Mouse (Mus musculus) CH12.LX (cell line): ENCODE data around the gene Ncapg2. TPM values are rescaled to one million over a fixed set of nuclear protein-coding genes. Genes with fewer than 3 reads are reported as not detected.

Source experiments
- DNase-seq: peaks from one replicate; pipeline ENCODE4 v3.0.0-alpha.2; 2013; ENCODE audit errors: extremely low read depth
- H3K27ac ChIP-seq: 2 replicates; pipeline ENCODE4 v1.5.1; 2012; ENCODE audit warnings: low read depth, mild to moderate bottlenecking, control low read depth, moderate library complexity; ENCODE audit not compliant: insufficient read depth
- H3K27me3 ChIP-seq: replicated peaks from 2 replicates; pipeline ENCODE3; 2012; ENCODE audit warnings: inconsistent platforms
- H3K36me3 ChIP-seq, 2 experiments: replicated peaks in 1 of 2; 2 replicates each; pipeline versions ENCODE3 to v1.6.1; 2012; ENCODE audit warnings: inconsistent platforms in 1 of 2, low read length in 1 of 2, mild to moderate bottlenecking in 1 of 2, mixed read lengths in 1 of 2, moderate library complexity in 1 of 2; ENCODE audit not compliant: control insufficient read depth in 1 of 2, insufficient read depth in 1 of 2
- H3K4me1 ChIP-seq, 2 experiments: 2 replicates each; pipeline ENCODE4 v1.6.1; 2012; ENCODE audit warnings: inconsistent platforms in 1 of 2, moderate library complexity in 1 of 2; ENCODE audit not compliant: insufficient read depth in 2 of 2, control insufficient read depth in 1 of 2
- H3K4me2 ChIP-seq: 2 replicates; pipeline ENCODE4 v1.6.1; 2012; ENCODE audit warnings: low read depth, mild to moderate bottlenecking, control low read depth; ENCODE audit not compliant: poor library complexity, insufficient read depth, severe bottlenecking
- H3K4me3 ChIP-seq, 3 experiments: fragments of 150-350 bp in 1 of 3; sonication (generic) in 1 of 3; replicated peaks in 1 of 3; 2 replicates each; pipeline versions ENCODE3 to v1.5.1; 2011 to 2012; ENCODE audit warnings: low read depth in 2 of 3, low read length in 2 of 3, mild to moderate bottlenecking in 2 of 3, moderate library complexity in 2 of 3, control low read depth in 1 of 3, improper control_type of control experiment in 1 of 3, inconsistent platforms in 1 of 3, mixed read lengths in 1 of 3; ENCODE audit not compliant: poor library complexity in 1 of 3
- H3K79me2 ChIP-seq: replicated peaks from 2 replicates; pipeline ENCODE4 v1.6.1; 2012; ENCODE audit warnings: mild to moderate bottlenecking, moderate library complexity; ENCODE audit not compliant: control insufficient read depth, poor library complexity, insufficient read depth, severe bottlenecking; ENCODE audit errors: extremely low read depth
- H3K9ac ChIP-seq: 2 replicates; pipeline ENCODE4 v1.6.1; 2012; ENCODE audit warnings: low read depth, mild to moderate bottlenecking, control low read depth, moderate library complexity; ENCODE audit not compliant: insufficient read depth
- H3K9me3 ChIP-seq: replicated peaks from 2 replicates; pipeline ENCODE3; 2012; ENCODE audit warnings: low read length, inconsistent platforms, mixed read lengths
- CHD2 ChIP-seq: IDR thresholded peaks from 2 replicates; pipeline ENCODE4 v1.6.1; 2011; ENCODE audit warnings: low read length, improper control_type of control experiment
- CTCF ChIP-seq, 2 experiments: IDR thresholded peaks in 1 of 2; conservative IDR thresholded peaks in 1 of 2; 2 replicates each; pipeline ENCODE4 v1.5.1; 2011 to 2012; ENCODE audit warnings: low read depth in 2 of 2, low read length in 2 of 2, improper control_type of control experiment in 1 of 2, inconsistent platforms in 1 of 2, mild to moderate bottlenecking in 1 of 2, moderate library complexity in 1 of 2
- E2F4 ChIP-seq: IDR thresholded peaks from 2 replicates; pipeline ENCODE4 v1.6.1; 2011; ENCODE audit warnings: low read depth, low read length, improper control_type of control experiment; ENCODE audit not compliant: insufficient replicate concordance
- EP300 ChIP-seq: IDR thresholded peaks from 2 replicates; pipeline ENCODE4 v1.6.1; 2011; ENCODE audit warnings: low read length, improper control_type of control experiment
- GABPA ChIP-seq: IDR thresholded peaks from 2 replicates; pipeline ENCODE4 v1.6.1; 2012; ENCODE audit warnings: low read depth, low read length, improper control_type of control experiment, inconsistent platforms; ENCODE audit not compliant: insufficient replicate concordance
- JUN ChIP-seq: IDR thresholded peaks from 2 replicates; pipeline ENCODE4 v1.6.1; 2011; ENCODE audit warnings: low read depth, mild to moderate bottlenecking, low read length, improper control_type of control experiment, moderate library complexity; ENCODE audit not compliant: insufficient read depth
- KAT2A ChIP-seq: IDR thresholded peaks from 2 replicates; pipeline ENCODE4 v1.6.1; 2012; ENCODE audit warnings: low read length, improper control_type of control experiment, inconsistent platforms; ENCODE audit not compliant: insufficient replicate concordance
- MAFK ChIP-seq: IDR thresholded peaks from 2 replicates; pipeline ENCODE4 v1.6.1; 2011; ENCODE audit warnings: low read length, improper control_type of control experiment; ENCODE audit not compliant: insufficient replicate concordance
- MAX ChIP-seq: IDR thresholded peaks from 2 replicates; pipeline ENCODE4 v1.6.1; 2011; ENCODE audit warnings: low read length, improper control_type of control experiment
- MAZ ChIP-seq: IDR thresholded peaks from 2 replicates; pipeline ENCODE4 v1.6.1; 2012; ENCODE audit warnings: low read depth, mild to moderate bottlenecking, inconsistent platforms, low read length, improper control_type of control experiment, moderate library complexity
- MEF2A ChIP-seq: IDR thresholded peaks from 2 replicates; pipeline ENCODE4 v1.6.1; 2014; ENCODE audit warnings: low read depth, mild to moderate bottlenecking, inconsistent platforms, low read length, improper control_type of control experiment, borderline replicate concordance
- MYC ChIP-seq: IDR thresholded peaks from 2 replicates; pipeline ENCODE4 v1.6.1; 2011; ENCODE audit warnings: low read depth, mild to moderate bottlenecking, improper control_type of control experiment, low read length
- NRF1 ChIP-seq: IDR thresholded peaks from 2 replicates; pipeline ENCODE4 v1.6.1; 2014; ENCODE audit warnings: low read depth, mild to moderate bottlenecking, inconsistent platforms, low read length, improper control_type of control experiment, moderate library complexity
- PAX5 ChIP-seq: IDR thresholded peaks from 2 replicates; pipeline ENCODE4 v1.6.1; 2012; ENCODE audit warnings: low read length, inconsistent platforms, mixed read lengths
- POLR2A ChIP-seq: IDR thresholded peaks from 2 replicates; pipeline ENCODE4 v1.6.1; 2011; ENCODE audit warnings: low read depth, mild to moderate bottlenecking, improper control_type of control experiment, low read length
- SIN3A ChIP-seq: IDR thresholded peaks from 2 replicates; pipeline ENCODE4 v1.6.1; 2012; ENCODE audit warnings: low read length, improper control_type of control experiment, inconsistent platforms
- TBP ChIP-seq: conservative IDR thresholded peaks from 2 replicates; pipeline ENCODE4 v1.6.1; 2011; ENCODE audit warnings: low read depth, low read length, improper control_type of control experiment
- TCF12 ChIP-seq: IDR thresholded peaks from 2 replicates; pipeline ENCODE4 v1.6.1; 2014; ENCODE audit warnings: low read depth, mild to moderate bottlenecking, inconsistent platforms, low read length, improper control_type of control experiment
- USF1 ChIP-seq: IDR thresholded peaks from 2 replicates; pipeline ENCODE4 v1.6.1; 2014; ENCODE audit warnings: low read depth, mild to moderate bottlenecking, inconsistent platforms, low read length, improper control_type of control experiment
- ZC3H11A ChIP-seq: IDR thresholded peaks from 2 replicates; pipeline ENCODE4 v1.6.1; 2012; ENCODE audit warnings: low read depth, mild to moderate bottlenecking, inconsistent platforms, low read length, improper control_type of control experiment
- ZKSCAN1 ChIP-seq: IDR thresholded peaks from 2 replicates; pipeline ENCODE4 v1.6.1; 2012; ENCODE audit warnings: low read depth, inconsistent platforms, low read length, improper control_type of control experiment, borderline replicate concordance
- ZNF384 ChIP-seq: IDR thresholded peaks from 2 replicates; pipeline ENCODE4 v1.6.1; 2012; ENCODE audit warnings: low read depth, low read length, improper control_type of control experiment, inconsistent platforms
- dilution Hi-C: fragments of 300-500 bp; cut with MboI; formaldehyde crosslinking; loops from 2 replicates; pipeline ENCODE4 v1.14.3; 2020; ENCODE audit warnings: low sequenced_read_pairs; ENCODE audit not compliant: extremely low pct_unique_long_range_greater_than_20kb, extremely low pct_ligation_motif_present
- in situ Hi-C: fragments of 300-500 bp; cut with MboI; formaldehyde crosslinking; loops from 3 replicates; pipeline ENCODE4 v1.14.3; 2019; ENCODE audit warnings: low sequenced_read_pairs, low pct_ligation_motif_present, low pct_unique_long_range_greater_than_20kb, mixed read lengths
- polyA plus RNA-seq: library from polyadenylated mRNA; unstranded; fragments of >175 nt; gene quantifications from 2 replicates; pipeline ENCODE4 v1.2.1, GENCODE M21; 2012; ENCODE audit warnings: low read depth; ENCODE audit not compliant: insufficient read length
- total RNA-seq, 2 experiments: library from RNA; depleted of rRNA; stranded (reverse); fragments of 300-350 nt in 1 of 2; fragments of >200 nt in 1 of 2; gene quantifications; 2 replicates each; pipeline ENCODE4 v1.2.3; 2012 to 2014

Ncapg2 gene
- total and polyA plus RNA-seq, 3 experiments: 48.0 to 66.4 (median 65.0) TPM

GRCm38 (mm10) chr12:116416514-116416913 is 11.3 kb downstream of the Ncapg2 start:
- Histone ChIP-seq H3K4me1 (peaks cover 0 to 20% of the 10 kb centered on the region in 2 experiments; a peak in 2 of 4 replicates), H3K36me3 (peaks cover 35 to 83% of the 10 kb centered on the region in 2 experiments), H3K27ac (no peak overlapping the region), H3K4me2 (no peak overlapping the region; the same call in 1 of the 2 replicates), H3K9me3 (no peaks in the 10 kb centered on the region), H3K9ac (no peak overlapping the region), H3K79me2 (peaks cover 6% of the 10 kb centered on the region; the same call in 1 of the 2 replicates), H3K27me3 (no peaks in the 10 kb centered on the region), H3K4me3 (no peak overlapping the region)
- in situ Hi-C loops: loop anchor here (25.0 kb wide), 1 partner anchor 129 kb away; the partner anchor contains the start of genes Esyt2 and Gm11027
- dilution Hi-C loops: no loop called here
- TF ChIP-seq MAFK (no peak), MEF2A (no peak), NRF1 (no peak), KAT2A (no peak), EP300 (no peak), USF1 (no peak), ZKSCAN1 (no peak), CHD2 (no peak), TCF12 (no peak), SIN3A (no peak), MYC (no peak), PAX5 (no peak), POLR2A (no peak), ZC3H11A (no peak)
- no peak for DNase-seq

GRCm38 (mm10) chr12:116421656-116422055 is 16.5 kb downstream of the Ncapg2 start:
- no peaks in the 10 kb centered on the region for H3K27me3 ChIP-seq
- no peaks in the 10 kb centered on the region for H3K9me3 ChIP-seq
- no peak overlapping the region for H3K27ac ChIP-seq
- no peak for DNase-seq
- peaks cover 40 to 88% of the 10 kb centered on the region in 2 experiments for H3K36me3 ChIP-seq
- in situ Hi-C loops (loop anchor here (25.0 kb wide), 1 partner anchor 134 kb away; the partner anchor contains the start of genes Esyt2 and Gm11027), dilution Hi-C loops (no loop called here)
- no peak overlapping the region for H3K4me2 ChIP-seq
- TF ChIP-seq JUN: no peak
- no peak for TF ChIP-seq ZNF384
- TF ChIP-seq EP300: no peak
- no peak for TF ChIP-seq MAZ
- TF ChIP-seq E2F4: no peak
- no peak for TF ChIP-seq MYC
- TF ChIP-seq TBP: no peak
- no peak for TF ChIP-seq GABPA
- no peak for TF ChIP-seq MAX
- no peak for TF ChIP-seq CTCF (conservative IDR thresholded peaks at IDR 0.05 in 1 of 2, IDR thresholded peaks at IDR 0.05 in 1 of 2; ENCODE audit: low read depth in 2 of 2, low read length in 2 of 2)
- no peak for TF ChIP-seq ZC3H11A
- TF ChIP-seq POLR2A: no peak
- H3K4me1 ChIP-seq: peaks cover 0 to 20% of the 10 kb centered on the region in 2 experiments; a peak in 2 of 4 replicates
- no peak overlapping the region for H3K9ac ChIP-seq
- H3K79me2 ChIP-seq: no peaks in the 10 kb centered on the region
- H3K4me3 ChIP-seq: no peak overlapping the region
